Mouse (Mus musculus) megakaryocyte progenitor cell, adult 5-6 weeks (primary cell): ENCODE measurements at regions not wholly inside any gene's neighbourhood (a gene's known extent, or its start where the extent isn't known, plus 50 kb on each side); places are given as distances from the start of the nearest gene placed in this dataset.

Source experiments
- ATAC-seq: replicated peaks from 2 replicates; pipeline ENCODE4 v1.8.0; 2016; ENCODE audit warnings: mild to moderate bottlenecking, moderate TSS enrichment, inconsistent platforms; ENCODE audit not compliant: poor library complexity

- no peak for ATAC-seq
Measured at GRCm38 (mm10) chr7:52399513-52399912, 384.0 kb upstream of the 1700015G11Rik start.

DNA sequence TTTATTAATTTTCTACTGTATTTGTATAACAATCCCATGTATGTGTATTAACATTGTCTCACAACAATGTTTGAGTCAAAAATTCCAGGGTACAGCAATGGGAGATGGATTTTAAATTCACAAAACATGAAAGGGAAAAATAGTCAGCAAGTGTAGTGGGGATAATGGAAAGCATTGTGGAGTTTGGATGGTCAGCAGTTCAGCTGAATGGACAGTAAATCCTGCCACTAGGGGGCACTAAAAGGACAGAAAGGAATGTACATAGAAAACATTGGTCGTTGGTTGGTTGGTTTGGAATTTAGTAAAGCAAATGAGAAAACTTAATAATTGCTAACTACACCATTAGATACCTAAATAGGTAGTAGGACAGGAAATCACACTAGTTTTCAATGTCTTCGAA, 376.3 kb upstream of the 1700015G11Rik start:
- ATAC-seq, result 0 out of 2 replicates have a peak, but pooled peaks have one; percentile 37
